Mouse (Mus musculus) neural tube, embryonic 12.5 days (tissue): ENCODE data around the gene Cabp4. TPM values are rescaled to one million over a fixed set of nuclear protein-coding genes. Genes with fewer than 3 reads are reported as not detected.
"Not testable (repeated sequence)": the region's sequence is repeated elsewhere in the genome, so short reads cannot be mapped to it uniquely, and the experiment has no call there.

Source experiments
- ATAC-seq: fragments of 200-750 bp; cut with Nextera tagmentation; 2 replicates; pipeline ENCODE4 v1.8.0; 2017; ENCODE audit warnings: low read depth, mild to moderate bottlenecking, moderate TSS enrichment, moderate library complexity; ENCODE audit not compliant: low FRiP score
- H3K27ac ChIP-seq: fragments of 300-500 bp; sonication (generic); 2 replicates; pipeline ENCODE4 v1.5.1; 2016
- H3K27me3 ChIP-seq: fragments of 300-500 bp; sonication (generic); replicated peaks from 2 replicates; pipeline ENCODE4 v1.6.1; 2016; ENCODE audit warnings: mild to moderate bottlenecking
- H3K36me3 ChIP-seq: fragments of 300-500 bp; sonication (generic); 2 replicates; pipeline ENCODE4 v1.6.1; 2016; ENCODE audit warnings: mild to moderate bottlenecking
- H3K4me1 ChIP-seq: fragments of 300-500 bp; sonication (generic); 2 replicates; pipeline ENCODE4 v1.6.1; 2016
- H3K4me2 ChIP-seq: fragments of 300-500 bp; sonication (generic); replicated peaks from 2 replicates; pipeline ENCODE4 v1.6.1; 2016; ENCODE audit warnings: mild to moderate bottlenecking
- H3K4me3 ChIP-seq: fragments of 300-500 bp; sonication (generic); 2 replicates; pipeline ENCODE4 v1.5.1; 2016
- H3K9ac ChIP-seq: fragments of 300-500 bp; sonication (generic); 2 replicates; pipeline ENCODE4 v1.6.1; 2016; ENCODE audit warnings: mild to moderate bottlenecking
- H3K9me3 ChIP-seq: fragments of 300-500 bp; sonication (generic); 2 replicates; pipeline ENCODE4 v1.6.1; 2016; ENCODE audit warnings: mild to moderate bottlenecking
- WGBS: fragments of 180-500 bp; shearing (Covaris S2); methylation state at CpG from one replicate; pipeline ENCODE4 v1.1.7; 2016; 5-methylcytosine and 5-hydroxymethylcytosine counted together
- polyA plus RNA-seq: library from polyadenylated mRNA; unstranded; fragments of >200 nt; fragmentation: Nextera tagmentation; extraction: Ambion mirVana; gene quantifications from 2 replicates; pipeline ENCODE4 v1.2.1, GENCODE M21; 2016

The Cabp4 gene
- polyA plus RNA-seq, 1 experiment from 2014 or later, result 0.13 TPM

DNA sequence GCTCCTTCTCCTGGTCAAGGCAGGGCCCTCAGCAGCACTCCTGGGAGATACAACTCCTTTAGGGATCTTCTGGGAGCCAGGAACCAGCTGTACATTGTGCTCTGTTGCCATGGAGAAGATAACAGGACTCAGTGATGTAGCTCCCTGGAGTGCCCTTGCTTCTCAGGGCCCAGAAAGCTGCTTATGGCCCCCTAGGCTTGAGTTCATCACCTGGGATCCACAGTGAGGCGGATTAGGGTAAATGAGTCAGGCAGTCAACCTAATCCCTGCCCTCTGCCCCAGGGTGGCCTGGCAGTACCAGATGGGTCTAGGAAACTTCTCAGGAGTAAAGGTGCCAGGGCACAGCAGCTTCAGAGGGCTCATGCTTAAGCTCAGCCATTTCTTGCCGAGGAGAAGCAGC lies 4.4 kb downstream of the Cabp4 start, which contains the start of gene Gpr152:
Gene Gpr152 (plus strand): TSS at position 342 of the 400 bp plus-strand sequence.
- no peaks in the 10 kb centered on the region for H3K36me3 ChIP-seq
- H3K9ac ChIP-seq, result no peak within 1 kb of the TSS
- H3K27me3 ChIP-seq, result no peaks in the 10 kb centered on the region
- H3K9me3 ChIP-seq, result no peaks in the 10 kb centered on the region
- WGBS, result 79% methylated on average over 2 of the region's 2 CpGs
- H3K4me2 ChIP-seq, result no peak within 1 kb of the TSS
- no peaks in the 10 kb centered on the region for H3K4me1 ChIP-seq
- H3K27ac ChIP-seq, result no peak within 1 kb of the TSS
- no peak for ATAC-seq
- no peak within 1 kb of the TSS for H3K4me3 ChIP-seq

DNA sequence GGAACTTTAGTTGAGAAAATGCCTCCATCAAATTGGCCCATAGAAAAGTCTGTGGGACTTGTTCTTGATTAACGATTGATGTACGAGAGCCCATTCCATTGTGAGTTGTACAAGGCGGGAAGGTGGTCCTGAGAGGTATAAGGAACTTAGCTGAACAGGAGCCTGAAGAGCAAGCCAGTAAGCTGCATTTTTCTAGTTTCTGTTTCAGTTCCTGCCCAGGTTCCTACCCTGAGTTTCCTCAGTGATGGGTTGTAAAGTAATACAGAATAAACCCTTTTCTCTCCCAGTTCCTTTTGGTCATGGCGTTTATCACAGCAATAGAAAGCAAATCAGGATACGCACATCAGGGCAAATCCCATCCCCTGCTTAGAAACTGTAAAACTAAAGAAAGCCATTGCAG lies 5.9 kb downstream of the Cabp4 start:
- Histone ChIP-seq H3K4me2 (no peak overlapping the region), H3K9me3 (no peaks in the 10 kb centered on the region), H3K4me3 (no peak overlapping the region), H3K9ac (no peak overlapping the region), H3K27me3 (no peaks in the 10 kb centered on the region), H3K36me3 (peaks cover 4% of the 10 kb centered on the region), H3K27ac (no peak overlapping the region), H3K4me1 (no peaks in the 10 kb centered on the region)
- 74% methylated on average over 5 of the region's 5 CpGs for whole genome bisulfite sequencing
- no peak for ATAC-seq

DNA sequence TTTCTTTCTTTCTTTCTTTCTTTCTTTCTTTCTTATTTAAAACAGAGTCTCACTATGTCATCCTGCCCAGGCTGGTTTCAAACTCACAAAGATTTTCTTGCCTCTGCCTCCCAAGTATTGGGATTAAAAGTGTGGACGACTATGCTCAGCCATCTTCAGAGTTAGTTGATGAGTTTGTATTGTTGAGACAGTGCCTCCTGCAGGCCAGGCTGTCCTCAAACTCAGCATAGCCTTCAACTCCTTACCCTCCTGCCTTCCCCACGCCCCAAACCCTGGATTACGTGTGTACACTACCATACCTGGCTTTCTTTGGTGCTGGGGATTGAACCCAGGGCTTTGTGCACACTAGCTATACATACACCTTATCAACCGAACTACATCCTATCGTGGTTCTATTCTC lies 7.4 kb downstream of the Cabp4 start:
- H3K4me3 ChIP-seq, result no peak overlapping the region
- peaks cover 19% of the 10 kb centered on the region for H3K36me3 ChIP-seq
- no peaks in the 10 kb centered on the region for H3K9me3 ChIP-seq
- no peak overlapping the region for H3K4me2 ChIP-seq
- no peaks in the 10 kb centered on the region for H3K27me3 ChIP-seq
- no peaks in the 10 kb centered on the region for H3K4me1 ChIP-seq
- H3K27ac ChIP-seq, result no peak overlapping the region
- H3K9ac ChIP-seq, result no peak overlapping the region
- ATAC-seq, result no peak
- WGBS, result 81% methylated on average over 5 of the region's 5 CpGs

DNA sequence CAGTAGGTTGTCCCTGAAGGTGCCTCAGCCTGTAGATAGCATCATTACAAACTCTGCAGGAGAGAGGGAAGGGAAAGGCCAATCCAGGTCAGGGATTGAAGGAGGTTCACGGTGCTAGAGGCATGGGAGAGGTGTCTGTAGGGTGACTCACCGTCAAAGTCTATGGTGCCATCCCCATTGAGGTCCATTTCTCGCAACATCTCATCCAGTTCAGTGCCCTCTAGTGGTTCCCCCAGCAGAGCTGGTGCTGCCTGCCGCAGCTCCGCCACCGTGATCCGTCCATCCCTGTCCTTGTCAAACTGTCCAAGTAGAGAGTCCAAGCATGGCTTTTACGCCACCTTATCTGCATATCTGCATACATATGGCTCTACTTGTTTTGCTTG lies 7.9 kb downstream of the Cabp4 start:
- H3K4me2 ChIP-seq, H3K27ac ChIP-seq, H3K9ac ChIP-seq, H3K9me3 ChIP-seq, H3K4me3 ChIP-seq, H3K4me1 ChIP-seq, ATAC-seq, H3K27me3 ChIP-seq: not testable (repeated sequence)
- 30% methylated on average over 8 of the region's 8 CpGs for WGBS
- H3K36me3 ChIP-seq, result peaks cover 24% of the 10 kb centered on the region

DNA sequence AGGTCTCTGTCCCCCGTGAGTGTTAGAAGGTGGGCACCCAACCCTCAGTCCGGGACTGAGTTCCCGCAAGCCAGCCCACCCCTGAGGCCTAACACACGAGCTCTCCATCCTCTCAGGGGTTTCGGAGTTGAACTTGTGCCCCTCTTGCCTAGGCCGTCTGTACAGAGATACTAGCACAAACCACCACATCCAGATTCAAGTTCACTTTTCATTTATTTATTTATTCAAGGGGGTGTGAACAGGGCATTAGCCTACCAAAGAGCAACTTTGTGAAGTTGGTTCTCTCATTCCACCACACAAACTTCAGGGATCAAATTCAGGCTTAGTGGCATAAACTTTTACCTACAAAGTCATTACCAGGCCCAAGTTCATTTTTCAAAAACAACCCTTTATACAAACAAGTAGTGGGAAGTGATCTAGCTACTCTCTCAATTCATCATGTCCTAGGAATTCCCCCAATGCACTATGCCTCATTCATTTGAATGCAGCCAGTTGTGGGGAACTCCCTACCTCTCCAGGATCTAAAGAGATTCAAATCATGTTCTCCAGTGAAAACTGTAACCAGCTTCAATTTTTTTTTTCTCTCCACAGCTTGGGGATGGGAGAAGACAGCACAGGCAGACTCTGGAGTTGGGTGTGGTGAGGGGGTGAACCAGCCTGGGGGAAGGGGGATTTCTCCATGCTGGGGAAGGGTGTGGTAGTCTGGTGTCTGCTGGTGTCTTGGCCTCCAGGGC lies 8.4 kb downstream of the Cabp4 start:
- not testable (repeated sequence) for H3K27ac ChIP-seq, H3K9me3 ChIP-seq, H3K27me3 ChIP-seq, H3K4me2 ChIP-seq, H3K4me3 ChIP-seq, H3K4me1 ChIP-seq, ATAC-seq, H3K9ac ChIP-seq
- H3K36me3 ChIP-seq, result peaks cover 28% of the 10 kb centered on the region
- WGBS, result 84% methylated on average over 6 of the region's 6 CpGs

DNA sequence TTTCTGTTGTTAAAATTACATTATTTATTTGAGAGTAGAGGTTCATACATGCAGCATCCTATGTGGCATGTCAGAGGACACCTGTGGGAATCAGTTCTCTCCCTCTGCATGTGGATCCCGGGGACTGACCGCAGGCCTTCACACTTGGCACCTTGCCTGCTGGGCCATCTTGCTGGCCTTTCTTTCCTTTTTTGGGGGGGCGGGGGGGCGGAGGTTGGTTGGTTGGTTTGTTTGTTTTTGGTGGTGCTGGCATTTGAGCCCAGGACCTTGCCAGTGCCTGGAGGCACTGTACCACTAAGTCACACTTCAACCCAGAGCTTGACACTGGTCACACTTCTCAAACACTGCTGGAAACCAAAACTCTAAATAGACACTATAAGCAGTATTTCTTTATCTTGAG lies 9.5 kb downstream of the Cabp4 start:
- ATAC-seq, result no peak
- Histone ChIP-seq H3K36me3 (peaks cover 36% of the 10 kb centered on the region), H3K4me3 (no peak overlapping the region), H3K27me3 (no peaks in the 10 kb centered on the region), H3K4me2 (no peak overlapping the region), H3K4me1 (peaks cover 3% of the 10 kb centered on the region; the same call in 1 of the 2 replicates), H3K9me3 (no peaks in the 10 kb centered on the region), H3K27ac (no peak overlapping the region), H3K9ac (no peak overlapping the region)
- 90% methylated on average over 4 of the region's 4 CpGs for WGBS

DNA sequence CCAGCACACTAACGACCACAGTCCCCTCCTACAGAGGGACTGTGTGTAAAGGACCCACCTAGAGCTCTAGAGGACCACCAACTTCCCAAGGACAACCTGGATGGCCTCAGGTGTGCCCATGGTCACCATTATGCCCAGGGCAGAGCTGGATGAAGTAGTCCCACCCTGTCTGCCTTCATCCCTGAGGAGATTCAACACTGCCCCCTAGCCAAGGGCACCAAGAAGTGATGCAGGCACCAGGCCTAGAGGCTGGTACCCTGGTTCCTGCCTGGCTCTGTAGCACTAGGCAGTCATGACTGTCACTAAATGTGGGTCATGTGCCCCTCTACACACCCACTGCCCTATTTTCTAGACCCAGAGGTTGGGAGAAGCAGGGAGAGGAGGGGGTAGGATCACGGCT lies 12.1 kb downstream of the Cabp4 start:
- Histone ChIP-seq H3K36me3 (peaks cover 52% of the 10 kb centered on the region), H3K9me3 (no peaks in the 10 kb centered on the region), H3K9ac (no peak overlapping the region), H3K27me3 (no peaks in the 10 kb centered on the region), H3K4me3 (no peak overlapping the region), H3K4me1 (peaks cover 8% of the 10 kb centered on the region), H3K4me2 (no peak overlapping the region), H3K27ac (no peak overlapping the region)
- no peak for ATAC-seq
- 82% methylated on average over 2 of the region's 2 CpGs for WGBS

DNA sequence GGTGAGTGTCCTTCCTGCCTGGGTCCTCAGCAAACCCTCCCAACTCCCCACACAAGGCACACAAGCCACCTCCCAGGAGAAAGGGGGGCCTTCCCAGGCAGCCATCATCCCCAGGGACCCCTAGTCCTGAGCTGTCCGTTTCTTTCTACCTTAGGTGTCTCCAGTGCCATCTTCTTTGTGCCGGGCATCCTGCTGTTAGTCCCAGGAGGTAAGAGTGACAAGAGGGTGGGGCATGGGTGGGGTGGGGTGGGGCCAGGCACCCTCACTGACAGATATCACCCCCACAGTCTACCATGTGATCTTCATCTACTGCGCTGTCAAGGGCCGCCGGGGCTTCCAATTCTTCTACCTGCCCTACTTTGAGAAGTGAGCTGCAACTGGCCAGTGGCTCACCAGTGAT lies 12.8 kb downstream of the Cabp4 start:
- Histone ChIP-seq H3K4me3 (no peak overlapping the region), H3K9ac (no peak overlapping the region), H3K4me1 (peaks cover 14% of the 10 kb centered on the region), H3K4me2 (no peak overlapping the region), H3K27ac (no peak overlapping the region), H3K27me3 (no peaks in the 10 kb centered on the region), H3K36me3 (peaks cover 52% of the 10 kb centered on the region), H3K9me3 (no peaks in the 10 kb centered on the region)
- 87% methylated on average over 5 of the region's 5 CpGs for WGBS
- no peak for ATAC-seq

DNA sequence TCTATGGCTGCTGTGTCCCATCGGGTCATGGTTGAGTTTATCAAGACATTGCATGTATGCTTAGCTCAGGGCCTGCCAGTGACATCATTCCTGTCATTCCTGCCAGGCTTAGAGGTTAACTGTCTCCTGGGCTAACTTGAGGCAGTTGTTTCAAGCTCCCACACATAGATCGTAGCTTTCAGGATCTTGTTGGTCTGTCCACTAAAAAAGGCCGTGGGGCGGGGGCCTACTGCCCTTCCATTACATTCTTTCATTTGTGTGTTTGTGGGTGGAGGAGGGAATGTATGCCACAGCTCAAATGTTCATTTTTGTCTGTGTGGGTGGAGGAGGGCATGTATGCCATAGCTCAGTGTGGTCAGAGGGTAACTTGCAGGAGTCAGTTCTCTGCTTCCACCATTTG lies 13.7 kb downstream of the Cabp4 start:
- Histone ChIP-seq H3K36me3 (peaks cover 52% of the 10 kb centered on the region), H3K27me3 (no peaks in the 10 kb centered on the region), H3K4me3 (no peak overlapping the region), H3K9me3 (no peaks in the 10 kb centered on the region), H3K27ac (no peak overlapping the region), H3K4me1 (peaks cover 14% of the 10 kb centered on the region), H3K4me2 (no peak overlapping the region), H3K9ac (no peak overlapping the region; the same call in 1 of the 2 replicates)
- no peak for ATAC-seq
- 91% methylated on average over 4 of the region's 4 CpGs for WGBS

DNA sequence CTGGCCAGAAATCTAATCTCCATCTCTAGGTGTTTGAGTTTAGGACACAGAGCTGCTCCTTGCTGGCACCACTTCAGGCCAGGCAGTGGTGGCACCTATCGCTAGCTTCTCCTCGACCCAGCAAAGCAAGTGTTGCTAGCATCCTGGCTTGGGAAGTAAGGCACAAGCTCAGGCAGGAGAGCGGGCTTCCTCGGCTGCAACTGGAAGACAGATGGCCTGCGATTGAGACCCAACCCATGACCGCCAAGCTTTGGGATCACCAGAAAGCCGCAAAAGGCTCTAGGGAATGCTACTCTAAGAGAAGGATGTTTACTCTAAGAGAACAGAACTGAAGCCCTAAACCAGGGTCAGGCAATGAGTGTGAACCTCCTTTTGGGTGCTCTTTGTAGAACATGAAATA lies 14.4 kb downstream of the Cabp4 start:
- peaks cover 14% of the 10 kb centered on the region for H3K4me1 ChIP-seq
- no peak overlapping the region for H3K27ac ChIP-seq
- ATAC-seq, result no peak
- H3K9me3 ChIP-seq, result no peaks in the 10 kb centered on the region
- H3K27me3 ChIP-seq, result no peaks in the 10 kb centered on the region
- peaks cover 52% of the 10 kb centered on the region for H3K36me3 ChIP-seq
- no peak overlapping the region for H3K9ac ChIP-seq
- no peak overlapping the region for H3K4me2 ChIP-seq
- 94% methylated on average over 7 of the region's 7 CpGs for WGBS
- no peak overlapping the region for H3K4me3 ChIP-seq

DNA sequence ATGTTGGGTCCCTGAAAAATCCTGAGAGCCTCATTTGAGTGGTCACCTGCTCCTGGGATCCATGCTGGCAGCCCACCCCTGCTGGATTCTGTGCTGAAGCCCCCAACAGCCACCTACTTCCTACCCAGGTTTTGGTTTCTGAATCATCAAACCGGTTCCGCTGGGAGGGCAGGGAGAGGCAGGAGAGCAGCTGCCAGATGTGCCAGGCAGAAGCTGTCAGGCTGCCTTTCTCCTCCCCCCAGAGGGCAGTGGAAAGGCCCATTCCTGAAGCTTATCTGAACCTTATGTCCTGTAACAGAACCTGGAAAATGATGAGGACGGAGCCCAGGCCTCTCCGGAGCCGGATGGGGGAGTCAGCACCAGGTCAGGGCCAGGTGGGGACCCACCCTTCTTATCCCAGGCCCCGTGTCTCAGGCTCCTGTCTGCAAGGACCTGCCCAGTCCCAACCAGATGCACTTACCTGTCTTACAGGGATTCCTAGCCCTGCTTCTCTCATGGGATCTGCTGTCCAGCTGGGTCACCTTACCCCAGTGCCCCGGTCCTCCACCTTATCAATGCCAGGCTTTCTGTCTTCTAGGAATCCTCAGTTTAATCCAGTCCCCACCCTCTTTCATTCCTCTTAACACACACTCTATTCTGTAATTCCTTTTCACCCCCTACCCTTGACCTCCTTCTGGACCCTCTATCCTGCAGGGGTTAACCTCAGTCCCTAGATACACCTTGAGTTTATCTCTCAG lies 16.9 kb downstream of the Cabp4 start:
- H3K4me3 ChIP-seq, result peak overlapping the region; percentile 78
- no peak for ATAC-seq
- peak overlapping the region; percentile 69 for H3K4me2 ChIP-seq
- H3K4me1 ChIP-seq, result peaks cover 14% of the 10 kb centered on the region
- no peaks in the 10 kb centered on the region for H3K9me3 ChIP-seq
- no peak overlapping the region for H3K27ac ChIP-seq
- peaks cover 38% of the 10 kb centered on the region for H3K36me3 ChIP-seq
- 62% methylated on average over 7 of the region's 7 CpGs for WGBS
- H3K27me3 ChIP-seq, result no peaks in the 10 kb centered on the region
- peak overlapping the region; percentile 82 for H3K9ac ChIP-seq

DNA sequence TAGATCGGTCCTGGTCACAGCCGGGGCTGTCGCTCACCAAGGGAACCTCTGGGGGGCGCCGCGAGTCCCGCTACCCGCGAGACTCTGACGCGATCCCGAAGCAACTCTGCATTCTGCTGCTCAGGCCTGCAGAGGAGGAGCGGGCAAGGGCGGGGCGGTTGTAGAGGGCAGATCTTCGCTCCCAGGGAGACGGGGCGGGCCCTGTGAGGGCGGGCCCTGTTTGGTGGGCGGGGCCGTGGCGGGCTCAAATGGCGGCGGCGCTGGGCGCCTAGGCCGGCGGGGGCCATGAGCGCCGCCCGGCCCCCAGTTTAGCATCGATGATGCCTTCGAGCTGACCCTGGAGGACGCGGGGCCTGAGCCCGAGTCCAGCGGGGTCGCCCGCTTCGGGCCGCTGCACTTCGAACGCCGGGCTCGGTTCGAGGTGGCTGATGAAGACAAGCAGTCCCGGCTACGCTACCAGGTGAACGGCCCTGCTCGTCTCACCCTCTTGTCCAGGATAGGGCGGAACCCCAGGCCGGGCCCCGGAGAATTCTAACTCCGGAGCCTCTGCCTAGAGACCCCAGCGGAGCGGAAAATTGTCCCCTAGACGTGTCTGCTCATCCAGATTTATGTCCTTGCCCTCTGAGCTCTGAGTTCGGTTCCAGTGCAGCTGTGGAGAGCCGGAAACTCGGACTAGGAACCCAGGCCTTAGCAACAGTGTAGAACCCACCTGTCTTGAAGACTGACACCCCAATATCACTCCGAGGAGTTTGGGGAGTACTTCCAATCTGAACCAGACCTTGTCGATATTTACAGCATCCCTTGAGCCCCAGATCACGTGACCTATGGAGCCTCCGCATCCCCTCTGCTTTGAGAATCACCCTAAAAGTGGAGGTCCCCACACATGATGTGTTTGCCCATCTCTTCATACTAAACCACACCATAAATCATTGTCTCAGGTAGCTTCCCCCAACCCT lies 17.8 kb downstream of the Cabp4 start, which contains the start of gene Aip:
Gene Aip (minus strand): TSS at position 118 of the 956 bp plus-strand sequence.
- whole genome bisulfite sequencing, result under 1% methylated on average over 64 of the region's 64 CpGs

More for the DNA sequence above, 17.8 kb downstream of the Cabp4 start, which contains the start of gene Aip:
- Histone ChIP-seq H3K4me3 (peak within 1 kb of the TSS; percentile 78), H3K4me1 (peaks cover 14% of the 10 kb centered on the region), H3K9ac (peak within 1 kb of the TSS; percentile 82), H3K36me3 (peaks cover 29% of the 10 kb centered on the region), H3K27me3 (no peaks in the 10 kb centered on the region), H3K4me2 (peak within 1 kb of the TSS; percentile 69), H3K9me3 (no peaks in the 10 kb centered on the region), H3K27ac (no peak within 1 kb of the TSS)
- peak; percentile 93 for ATAC-seq
